Mouse (Mus musculus): Measurements from ENCODE around the gene Epb41l1.

DNA sequence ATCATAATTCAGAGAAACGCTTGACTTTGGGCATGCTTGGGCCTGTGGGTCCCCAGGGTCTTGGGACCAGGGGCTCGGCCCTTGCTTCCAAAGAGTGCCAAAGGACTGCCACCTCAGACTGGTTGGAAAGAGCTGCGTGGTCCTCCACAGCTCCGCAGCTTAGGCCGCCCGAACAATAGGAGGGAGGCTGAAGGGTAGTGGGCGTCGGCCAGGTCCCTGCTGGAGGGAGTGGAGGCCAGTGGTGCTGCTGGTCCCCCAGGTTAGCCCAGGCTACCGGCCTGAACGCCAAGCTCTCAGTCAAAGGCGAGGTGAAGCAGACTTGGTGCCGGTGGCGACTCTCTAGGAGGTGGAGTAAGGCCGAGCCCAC lies 399 bp upstream of the Epb41l1 start:
- no peak for TF ChIP-seq CTCF (IDR thresholded peaks at IDR 0.05; ENCODE audit: low read depth)
- TF ChIP-seq EP300 (IDR thresholded peaks at IDR 0.05; ENCODE audit: low read depth), result no peak
